Mouse (Mus musculus): ENCODE data around the gene A630095N17Rik. TPM values are rescaled to one million over a fixed set of nuclear protein-coding genes. Genes with fewer than 3 reads are reported as not detected.
A peak's percentile ranks its signal among the peaks of the same experiment; 100 is the strongest.
"Not testable (repeated sequence)": the region's sequence is repeated elsewhere in the genome, so short reads cannot be mapped to it uniquely, and the experiment has no call there.

A630095N17Rik gene
- polyA plus RNA-seq, 1 experiment from 2014 or later, result not detected

DNA sequence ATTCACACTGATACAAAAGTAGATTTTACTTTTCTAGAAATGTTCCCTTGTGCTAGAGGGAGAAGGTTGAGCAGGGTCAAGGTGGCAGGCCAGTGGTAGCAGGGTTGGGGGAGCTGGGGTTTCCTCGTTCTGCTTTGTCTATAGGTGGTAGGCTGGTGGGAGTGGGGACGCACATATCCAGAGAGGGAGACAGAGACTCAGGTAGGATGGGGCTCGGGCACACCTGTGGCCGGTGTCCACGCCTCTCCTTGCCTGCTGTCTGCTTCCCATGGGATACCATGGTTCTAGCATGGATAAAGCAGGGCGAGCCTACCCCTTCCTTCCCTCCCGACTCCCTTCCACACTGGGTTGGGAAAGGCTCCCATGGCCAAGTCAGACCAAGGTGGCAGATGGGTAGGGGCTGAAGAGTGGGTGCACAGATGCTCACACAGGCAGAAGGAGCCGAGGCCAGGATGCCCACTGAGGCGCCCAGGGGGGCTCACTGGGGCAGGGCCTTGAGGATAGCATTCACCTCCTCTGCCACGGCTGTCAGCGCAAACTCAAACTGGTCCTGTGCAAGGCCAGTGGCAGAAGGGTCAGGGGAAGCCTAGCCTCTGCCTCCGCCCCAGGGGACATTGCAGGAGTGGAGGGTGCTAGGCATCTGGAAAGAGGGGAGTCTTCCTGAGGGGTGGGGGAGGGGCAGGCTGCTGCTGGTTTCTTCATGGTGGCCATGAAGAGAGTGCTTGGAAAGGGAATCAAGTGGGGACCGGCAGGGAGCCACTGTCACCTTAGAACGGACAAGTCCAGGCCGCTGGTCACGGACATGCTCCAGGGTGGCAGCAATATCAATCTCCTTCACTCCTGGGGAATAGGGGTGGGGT lies 15.4 kb upstream of the A630095N17Rik start:
- no peak overlapping the region for H3K4me2 ChIP-seq (replicated peaks; ENCODE audit: low read depth, low read length)
- H3K4me3 ChIP-seq (ENCODE audit: low read depth, low read length), result no peak overlapping the region
- ATAC-seq (ENCODE audit: low FRiP score) (no peak), DNase-seq (ENCODE audit: low spot score) (no peak)
- no peaks in the 10 kb centered on the region for H3K27me3 ChIP-seq (ENCODE audit: control insufficient read depth, insufficient read depth, low read length)
- WGBS, result 77% methylated on average over 16 of the region's 16 CpGs
- no peak overlapping the region for H3K9ac ChIP-seq (ENCODE audit: low read depth, low read length)
- H3K4me1 ChIP-seq (replicated peaks; ENCODE audit: control insufficient read depth, insufficient read depth, low read length), result 0 out of 2 replicates have a peak, but pooled peaks cover 2% of the 10 kb centered on the region
- H3K36me3 ChIP-seq (ENCODE audit: control insufficient read depth, insufficient read depth, low read length), result no peaks in the 10 kb centered on the region
- H3K27ac ChIP-seq (ENCODE audit: low read depth, low read length), result no peak overlapping the region
- no peaks in the 10 kb centered on the region for H3K9me3 ChIP-seq (ENCODE audit: control insufficient read depth, low read length)

DNA sequence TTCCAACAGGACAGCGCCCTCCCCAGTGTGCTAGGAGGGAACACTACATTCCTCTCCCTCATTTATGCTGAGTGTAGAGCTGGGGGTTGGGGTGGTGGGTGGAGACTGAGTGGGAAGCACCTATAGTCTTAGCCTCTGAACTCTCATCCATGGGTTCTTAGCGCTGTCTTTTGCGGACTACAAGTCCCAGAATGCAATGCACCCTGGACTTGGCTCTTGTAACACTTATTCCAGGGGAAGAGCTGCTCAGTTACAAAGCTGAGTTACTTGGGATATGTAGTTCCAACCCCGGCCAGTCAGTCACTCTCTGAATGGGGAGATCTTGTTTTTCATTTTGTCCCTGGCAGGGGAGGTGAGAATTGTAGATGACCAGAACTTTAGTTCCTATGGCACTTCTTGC lies 12.9 kb upstream of the A630095N17Rik start:
- Histone ChIP-seq H3K27ac (ENCODE audit: low read depth, low read length) (no peak overlapping the region), H3K4me2 (replicated peaks; ENCODE audit: low read depth, low read length) (no peak overlapping the region), H3K9ac (ENCODE audit: low read depth, low read length) (no peak overlapping the region), H3K27me3 (ENCODE audit: control insufficient read depth, insufficient read depth, low read length) (no peaks in the 10 kb centered on the region), H3K9me3 (ENCODE audit: control insufficient read depth, low read length) (no peaks in the 10 kb centered on the region), H3K36me3 (ENCODE audit: control insufficient read depth, insufficient read depth, low read length) (no peaks in the 10 kb centered on the region), H3K4me3 (ENCODE audit: low read depth, low read length) (no peak overlapping the region), H3K4me1 (replicated peaks; ENCODE audit: control insufficient read depth, insufficient read depth, low read length) (no peaks in the 10 kb centered on the region)
- peak; percentile 56 for ATAC-seq (ENCODE audit: low FRiP score)
- DNase-seq (ENCODE audit: low spot score), result peak; percentile 58
- WGBS, result 7% methylated on average over 4 of the region's 4 CpGs

DNA sequence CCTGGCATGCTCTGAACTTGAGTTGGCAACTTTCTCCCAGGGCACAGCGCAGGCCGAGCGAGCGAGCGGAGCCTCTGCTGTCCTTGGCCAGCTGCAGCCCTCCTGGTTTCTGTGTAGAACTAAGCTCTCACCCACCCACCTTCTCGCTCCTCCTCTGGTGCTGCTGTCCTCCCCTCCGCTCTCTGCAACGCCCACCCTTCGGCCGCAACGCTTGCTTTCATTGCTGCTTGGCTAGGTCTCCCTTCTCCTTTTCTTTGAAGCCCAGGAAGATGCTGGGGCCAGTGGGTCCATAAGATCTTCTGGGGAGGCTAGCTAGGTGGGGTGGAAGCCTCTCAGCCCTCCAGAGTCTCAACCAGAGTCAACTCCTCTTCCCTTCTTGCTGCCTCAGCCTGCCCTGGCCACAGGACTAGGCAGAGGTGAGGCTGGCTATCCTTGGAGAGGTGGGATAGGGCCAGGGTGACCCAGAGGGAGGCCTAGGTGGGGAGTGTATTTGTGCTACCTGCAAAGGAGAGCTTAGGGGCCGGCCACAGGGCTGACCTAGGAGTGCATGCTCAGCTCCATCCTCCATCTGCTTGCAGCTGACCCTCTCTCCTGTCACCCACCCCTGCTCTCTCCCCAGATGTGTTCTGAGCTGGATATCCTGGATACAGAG lies 12.4 kb upstream of the A630095N17Rik start:
- Histone ChIP-seq H3K9me3 (ENCODE audit: control insufficient read depth, low read length) (no peaks in the 10 kb centered on the region), H3K4me2 (replicated peaks; ENCODE audit: low read depth, low read length) (no peak overlapping the region), H3K9ac (ENCODE audit: low read depth, low read length) (no peak overlapping the region), H3K4me3 (ENCODE audit: low read depth, low read length) (no peak overlapping the region), H3K36me3 (ENCODE audit: control insufficient read depth, insufficient read depth, low read length) (no peaks in the 10 kb centered on the region), H3K27ac (ENCODE audit: low read depth, low read length) (no peak overlapping the region), H3K27me3 (ENCODE audit: control insufficient read depth, insufficient read depth, low read length) (no peaks in the 10 kb centered on the region), H3K4me1 (replicated peaks; ENCODE audit: control insufficient read depth, insufficient read depth, low read length) (no peaks in the 10 kb centered on the region)
- DNase-seq (ENCODE audit: low spot score), result no peak
- 88% methylated on average over 12 of the region's 12 CpGs for WGBS
- ATAC-seq (ENCODE audit: low FRiP score), result 0 out of 2 replicates have a peak, but pooled peaks have one; percentile 14

DNA sequence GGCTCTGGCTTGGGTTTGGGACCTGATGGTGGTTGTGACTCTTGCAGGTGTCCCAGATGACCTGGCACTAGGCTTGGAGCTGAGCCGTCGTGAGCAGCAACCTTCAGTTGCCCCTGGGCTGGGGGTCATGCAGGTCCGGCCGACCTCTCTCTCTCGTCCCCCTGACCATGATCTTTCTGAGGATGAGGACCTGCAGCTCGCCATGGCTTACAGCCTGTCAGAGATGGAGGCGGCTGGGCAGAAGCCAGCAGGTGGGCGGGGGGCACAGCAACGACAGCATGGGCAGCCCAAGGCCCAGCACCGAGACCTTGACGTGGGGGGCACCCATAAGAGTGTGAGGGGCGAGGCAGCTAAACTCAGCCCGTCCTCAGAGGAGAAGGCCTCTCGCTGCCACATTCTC lies 11.5 kb upstream of the A630095N17Rik start:
- H3K27me3 ChIP-seq (ENCODE audit: control insufficient read depth, insufficient read depth, low read length), result no peaks in the 10 kb centered on the region
- no peak overlapping the region for H3K4me3 ChIP-seq (ENCODE audit: low read depth, low read length)
- no peaks in the 10 kb centered on the region for H3K36me3 ChIP-seq (ENCODE audit: control insufficient read depth, insufficient read depth, low read length)
- H3K4me1 ChIP-seq (replicated peaks; ENCODE audit: control insufficient read depth, insufficient read depth, low read length), result no peaks in the 10 kb centered on the region
- no peak for DNase-seq (ENCODE audit: low spot score)
- 90% methylated on average over 14 of the region's 14 CpGs for WGBS
- no peak overlapping the region for H3K27ac ChIP-seq (ENCODE audit: low read depth, low read length)
- ATAC-seq (ENCODE audit: low FRiP score), result no peak
- no peaks in the 10 kb centered on the region for H3K9me3 ChIP-seq (ENCODE audit: control insufficient read depth, low read length)
- no peak overlapping the region for H3K9ac ChIP-seq (ENCODE audit: low read depth, low read length)
- no peak overlapping the region for H3K4me2 ChIP-seq (replicated peaks; ENCODE audit: low read depth, low read length)

DNA sequence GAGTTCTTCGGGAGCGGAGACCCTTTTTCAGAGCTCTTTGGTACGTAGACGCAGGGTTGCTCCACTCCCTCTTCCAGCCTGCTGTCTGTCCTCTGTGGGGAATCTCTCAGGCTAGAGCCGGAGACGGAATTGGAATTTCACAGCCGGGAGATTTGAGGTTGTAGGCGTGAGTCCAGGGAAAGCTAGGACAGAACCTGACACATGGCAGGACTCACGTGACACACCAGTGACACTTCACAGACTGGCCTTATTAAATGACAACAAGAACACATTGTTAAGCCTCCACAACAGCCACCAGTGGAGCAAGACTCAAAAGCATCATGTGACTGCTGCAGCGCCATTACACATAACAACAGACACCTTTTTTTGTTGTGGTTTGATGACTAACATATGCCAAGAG lies 7.7 kb upstream of the A630095N17Rik start:
- Histone ChIP-seq H3K36me3 (ENCODE audit: control insufficient read depth, insufficient read depth, low read length) (no peaks in the 10 kb centered on the region), H3K9me3 (ENCODE audit: control insufficient read depth, low read length) (no peaks in the 10 kb centered on the region), H3K4me2 (replicated peaks; ENCODE audit: low read depth, low read length) (no peak overlapping the region), H3K27ac (ENCODE audit: low read depth, low read length) (no peak overlapping the region), H3K4me3 (ENCODE audit: low read depth, low read length) (no peak overlapping the region), H3K9ac (ENCODE audit: low read depth, low read length) (no peak overlapping the region), H3K27me3 (ENCODE audit: control insufficient read depth, insufficient read depth, low read length) (no peaks in the 10 kb centered on the region), H3K4me1 (replicated peaks; ENCODE audit: control insufficient read depth, insufficient read depth, low read length) (peaks cover 3% of the 10 kb centered on the region; the same call in 1 of the 2 replicates)
- DNase-seq (ENCODE audit: low spot score) (no peak), ATAC-seq (ENCODE audit: low FRiP score) (no peak)
- WGBS, result 85% methylated on average over 10 of the region's 10 CpGs

DNA sequence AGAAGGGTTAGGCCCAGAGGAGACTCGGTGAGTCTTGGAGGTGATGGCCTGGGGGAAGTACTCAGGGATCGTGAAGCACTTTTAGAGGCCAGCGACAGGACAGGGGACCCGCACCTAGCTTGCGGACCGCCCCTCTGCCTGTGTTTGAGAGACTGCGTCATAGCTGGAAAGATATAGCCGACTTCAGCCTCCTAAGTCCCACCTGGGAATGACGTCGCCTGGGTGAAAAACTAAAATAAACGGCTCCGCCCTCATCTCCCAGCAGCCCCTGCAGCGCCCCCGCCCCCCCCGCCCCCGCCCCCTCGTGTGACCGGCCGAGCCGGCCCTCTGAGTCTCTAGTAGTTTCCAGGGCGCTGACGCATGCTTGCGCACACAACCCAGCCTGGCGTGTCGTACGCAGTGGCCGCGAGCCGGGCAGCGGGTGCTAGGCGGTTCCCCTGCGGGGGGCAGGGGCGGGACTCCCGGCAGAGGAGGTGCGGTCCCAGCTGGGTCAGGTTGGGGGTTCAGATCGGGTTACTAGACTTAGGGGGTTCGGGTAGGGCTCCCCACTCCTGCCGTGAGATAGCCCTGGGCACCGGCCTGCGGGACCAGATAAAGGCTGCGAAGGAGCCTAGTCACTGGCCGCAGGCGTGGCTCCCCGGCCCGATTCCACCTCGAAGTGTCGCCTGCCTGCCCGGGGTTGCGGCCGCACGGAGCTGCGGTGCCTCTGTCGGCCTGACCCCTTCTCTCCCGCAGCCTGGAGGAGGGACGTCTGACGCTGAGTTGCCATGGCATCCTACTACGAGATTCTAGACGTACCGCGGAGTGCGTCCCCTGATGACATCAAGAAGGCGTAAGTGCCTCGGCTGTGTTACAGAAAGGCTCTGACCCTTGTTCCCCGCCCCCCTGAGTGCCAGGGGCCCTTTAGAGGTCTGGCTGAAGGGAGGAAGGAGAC lies 4.5 kb upstream of the A630095N17Rik start, which contains the start of gene Dnajb2:
TSS of gene Dnajb2 (plus strand) at position 290 of the 934 bp plus-strand sequence.
- H3K27me3 ChIP-seq (ENCODE audit: control insufficient read depth, insufficient read depth, low read length), result no peaks in the 10 kb centered on the region
- WGBS, result 1% methylated on average over 59 of the region's 64 CpGs
- H3K36me3 ChIP-seq (ENCODE audit: control insufficient read depth, insufficient read depth, low read length), result no peaks in the 10 kb centered on the region
- DNase-seq (ENCODE audit: low spot score) (peak; percentile 74), ATAC-seq (ENCODE audit: low FRiP score) (peak; percentile 89)
- peak within 1 kb of the TSS; percentile 80 for H3K9ac ChIP-seq (ENCODE audit: low read depth, low read length)
- peaks cover 3% of the 10 kb centered on the region; the same call in 1 of the 2 replicates for H3K4me1 ChIP-seq (replicated peaks; ENCODE audit: control insufficient read depth, insufficient read depth, low read length)
- peak within 1 kb of the TSS; percentile 60 for H3K4me3 ChIP-seq (ENCODE audit: low read depth, low read length)
- H3K27ac ChIP-seq (ENCODE audit: low read depth, low read length), result peak within 1 kb of the TSS; percentile 74
- H3K4me2 ChIP-seq (replicated peaks; ENCODE audit: low read depth, low read length), result peak within 1 kb of the TSS; percentile 95
- H3K9me3 ChIP-seq (ENCODE audit: control insufficient read depth, low read length), result no peaks in the 10 kb centered on the region

DNA sequence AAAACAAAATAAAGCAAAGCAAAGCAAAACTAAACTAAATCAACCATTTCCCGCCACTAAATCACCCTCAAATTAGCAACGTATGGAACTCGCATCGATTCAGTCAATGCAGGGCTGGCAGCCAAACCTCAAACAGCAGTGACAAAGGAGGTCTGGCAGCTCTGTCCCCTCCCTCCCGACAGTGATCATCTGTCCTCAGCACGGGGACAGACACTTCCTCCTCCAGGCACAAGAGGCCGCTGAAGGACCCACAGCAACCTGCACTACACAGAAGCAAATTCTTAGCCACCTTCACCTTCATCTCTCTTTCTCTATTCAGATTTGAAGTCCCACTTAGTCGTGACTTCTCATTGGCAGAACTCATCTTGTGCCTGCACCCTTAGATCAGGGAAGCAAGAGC lies 2.7 kb upstream of the A630095N17Rik start:
- peak; percentile 68 for DNase-seq (ENCODE audit: low spot score)
- 2% methylated on average over 8 of the region's 8 CpGs for WGBS
- H3K27ac ChIP-seq (ENCODE audit: low read depth, low read length), result no peak overlapping the region
- H3K4me2 ChIP-seq (replicated peaks; ENCODE audit: low read depth, low read length), result no peak overlapping the region
- no peak overlapping the region for H3K9ac ChIP-seq (ENCODE audit: low read depth, low read length)
- H3K9me3 ChIP-seq (ENCODE audit: control insufficient read depth, low read length), result no peaks in the 10 kb centered on the region
- H3K4me1 ChIP-seq (replicated peaks; ENCODE audit: control insufficient read depth, insufficient read depth, low read length), result peaks cover 3% of the 10 kb centered on the region; the same call in 1 of the 2 replicates
- no peak overlapping the region for H3K4me3 ChIP-seq (ENCODE audit: low read depth, low read length)
- H3K27me3 ChIP-seq (ENCODE audit: control insufficient read depth, insufficient read depth, low read length), result no peaks in the 10 kb centered on the region
- H3K36me3 ChIP-seq (ENCODE audit: control insufficient read depth, insufficient read depth, low read length), result no peaks in the 10 kb centered on the region
- ATAC-seq (ENCODE audit: low FRiP score), result peak; percentile 55; the same call in 1 of the 2 replicates

DNA sequence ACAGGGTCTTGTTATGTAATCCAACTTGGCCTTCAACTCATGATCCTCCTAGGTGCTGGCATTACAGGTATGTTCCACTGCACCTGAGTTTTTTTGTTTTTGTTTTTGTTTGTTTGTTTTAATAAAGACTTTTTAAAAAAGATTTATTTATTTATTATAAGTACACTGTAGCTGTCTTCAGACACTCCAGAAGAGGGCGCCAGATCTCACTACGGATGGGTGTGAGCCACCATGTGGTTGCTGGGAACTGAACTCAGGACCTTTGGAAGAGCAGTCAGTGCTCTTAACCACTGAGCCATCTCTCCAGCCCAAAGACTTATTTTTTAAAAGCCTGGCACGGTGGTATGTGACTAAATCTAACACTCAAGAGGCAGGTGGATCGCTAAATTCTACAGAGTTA lies 587 bp upstream of the A630095N17Rik start:
- not testable (repeated sequence) for DNase-seq (ENCODE audit: low spot score); H3K27me3 ChIP-seq (ENCODE audit: control insufficient read depth, insufficient read depth, low read length); H3K36me3 ChIP-seq (ENCODE audit: control insufficient read depth, insufficient read depth, low read length); H3K4me2 ChIP-seq (replicated peaks; ENCODE audit: low read depth, low read length); H3K4me1 ChIP-seq (replicated peaks; ENCODE audit: control insufficient read depth, insufficient read depth, low read length); H3K9me3 ChIP-seq (ENCODE audit: control insufficient read depth, low read length); H3K27ac ChIP-seq (ENCODE audit: low read depth, low read length); H3K9ac ChIP-seq (ENCODE audit: low read depth, low read length); ATAC-seq (ENCODE audit: low FRiP score); H3K4me3 ChIP-seq (ENCODE audit: low read depth, low read length)
- 65% methylated on average over 4 of the region's 4 CpGs for WGBS
